Mouse (Mus musculus) spleen, adult 2 months (tissue): Measurements from ENCODE around the gene Olfr1385. TPM values are rescaled to one million over a fixed set of nuclear protein-coding genes. Genes with fewer than 3 reads are reported as not detected.

Experiments
- polyA plus RNA-seq: library from polyadenylated mRNA; depleted of rRNA; stranded (reverse); fragments of >200 nt; gene quantifications from 2 replicates; pipeline ENCODE4 v1.2.3, GENCODE M21; 2012; rRNA removed

Gene Olfr1385
- polyA plus RNA-seq, 1 experiment = not detected

Other genes with a start within 250 kb of the Olfr1385 start
- 222 and 255 TPM in 2 replicates for gene Mgat1, start 244.9 kb upstream of the Olfr1385 start, polyA plus RNA-seq
- gene Olfr1393, start 210.8 kb upstream of the Olfr1385 start, polyA plus RNA-seq = 0.06 TPM in 2 replicates
- gene Olfr1392, start 203.8 kb upstream of the Olfr1385 start, polyA plus RNA-seq = not detected in 2 replicates
- not detected in 2 replicates for gene Olfr10, start 184.3 kb upstream of the Olfr1385 start, polyA plus RNA-seq
- gene Olfr1391, start 166.3 kb upstream of the Olfr1385 start, polyA plus RNA-seq = not detected in 2 replicates
- gene Olfr1390, start 153.9 kb upstream of the Olfr1385 start, polyA plus RNA-seq = not detected in 2 replicates
- gene Olfr1389, start 66.0 kb upstream of the Olfr1385 start, polyA plus RNA-seq = not detected in 2 replicates
- gene Olfr1388, start 52.4 kb upstream of the Olfr1385 start, polyA plus RNA-seq = 0.08 TPM in 1 of 2 replicates, not detected in the other
- gene Olfr1387, start 33.7 kb upstream of the Olfr1385 start, polyA plus RNA-seq = not detected in 2 replicates
- gene Olfr1386, start 24.0 kb upstream of the Olfr1385 start, polyA plus RNA-seq = not detected in 2 replicates
- gene Olfr1384, start 17.7 kb downstream of the Olfr1385 start, polyA plus RNA-seq = not detected in 2 replicates
- gene Olfr1383, start 30.6 kb downstream of the Olfr1385 start, polyA plus RNA-seq = not detected in 2 replicates
- gene Olfr1382, start 39.2 kb downstream of the Olfr1385 start, polyA plus RNA-seq = not detected in 2 replicates
- gene Olfr1381, start 54.4 kb downstream of the Olfr1385 start, polyA plus RNA-seq = not detected in 2 replicates
- gene Olfr1380, start 67.8 kb downstream of the Olfr1385 start, polyA plus RNA-seq = not detected in 2 replicates
- gene Flt4, start 120.2 kb downstream of the Olfr1385 start, polyA plus RNA-seq = 6.6 and 7.3 TPM in 2 replicates
- gene Scgb3a1, start 174.5 kb downstream of the Olfr1385 start, polyA plus RNA-seq = 0.28 TPM in 1 of 2 replicates, not detected in the other
- 7.3 and 8.5 TPM in 2 replicates for gene Cnot6, start 223.7 kb downstream of the Olfr1385 start, polyA plus RNA-seq